Mouse (Mus musculus) small intestine, adult 2 months (tissue): Measurements from ENCODE around the gene Lrrc57. TPM values are rescaled to one million over a fixed set of nuclear protein-coding genes. Genes with fewer than 3 reads are reported as not detected.

ENCODE experiments used
- H3K27ac ChIP-seq: fragments of 200-500 bp; 2 replicates; pipeline ENCODE4 v1.5.1; 2012; ENCODE audit warnings: low read depth, low read length, control low read depth, inconsistent platforms; ENCODE audit not compliant: insufficient read depth
- H3K27me3 ChIP-seq: fragments of 200-500 bp; 2 replicates; pipeline ENCODE4 v1.6.1; 2012; ENCODE audit warnings: mild to moderate bottlenecking, moderate library complexity, low read length, inconsistent platforms; ENCODE audit not compliant: control insufficient read depth, insufficient read depth
- H3K36me3 ChIP-seq: fragments of 200-500 bp; 2 replicates; pipeline ENCODE4 v1.6.1; 2012; ENCODE audit warnings: mild to moderate bottlenecking, low read length, control low read depth, inconsistent platforms; ENCODE audit not compliant: control insufficient read depth, insufficient read depth
- H3K4me1 ChIP-seq: fragments of 200-500 bp; 2 replicates; pipeline ENCODE4 v1.6.1; 2012; ENCODE audit warnings: low read length, inconsistent platforms, mixed read lengths; ENCODE audit not compliant: control insufficient read depth, insufficient read depth, insufficient read length
- H3K4me3 ChIP-seq: fragments of 200-500 bp; 2 replicates; pipeline ENCODE4 v1.5.1; 2012; ENCODE audit warnings: low read depth, mild to moderate bottlenecking, control low read depth, inconsistent platforms, low read length, moderate library complexity
- CTCF ChIP-seq: fragments of 200-500 bp; IDR thresholded peaks from 2 replicates; pipeline ENCODE4 v1.5.1; 2012; ENCODE audit warnings: low read depth, mild to moderate bottlenecking, control low read depth, inconsistent platforms, low read length, moderate library complexity, mixed read lengths; ENCODE audit not compliant: insufficient replicate concordance, insufficient read length; ENCODE audit errors: extremely low read depth
- POLR2A ChIP-seq: fragments of 200-500 bp; IDR thresholded peaks from 2 replicates; pipeline ENCODE4 v1.6.1; 2012; ENCODE audit warnings: low read depth, mild to moderate bottlenecking, control low read depth, inconsistent platforms, low read length, moderate library complexity
- whole genome bisulfite sequencing: fragments of 180-500 bp; shearing (Covaris S2); methylation state at CpG from one replicate; pipeline ENCODE4 v1.1.7; 2018; 5-methylcytosine and 5-hydroxymethylcytosine counted together
- polyA plus RNA-seq: library from polyadenylated mRNA; depleted of rRNA; stranded (reverse); fragments of >200 nt; gene quantifications from 2 replicates; pipeline ENCODE4 v1.2.3, GENCODE M21; 2012

Lrrc57 gene
- polyA plus RNA-seq, 1 experiment: 13.1 TPM

DNA sequence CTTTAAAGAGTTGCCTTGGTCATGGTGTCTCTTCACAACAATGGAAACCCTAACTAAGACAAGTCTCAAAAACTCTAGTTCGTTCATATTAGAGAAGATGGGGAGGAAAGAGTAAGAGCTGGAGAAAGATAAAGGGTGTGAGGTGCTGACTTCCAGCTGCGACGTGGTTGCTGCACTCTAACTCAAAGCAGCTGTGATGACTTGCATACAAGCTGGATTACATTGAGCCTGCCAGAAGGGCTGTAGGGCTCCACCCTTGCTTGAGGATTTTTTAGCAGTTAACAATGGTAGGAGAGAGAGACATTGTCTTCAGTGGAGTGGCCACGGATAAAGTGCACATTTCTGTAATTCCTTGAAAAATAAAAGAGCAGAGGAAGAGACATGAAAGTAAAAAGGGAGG lies 37.5 kb upstream of the Lrrc57 start:
- Histone ChIP-seq H3K27me3 (no peaks in the 10 kb centered on the region), H3K27ac (no peak overlapping the region), H3K4me1 (no peaks in the 10 kb centered on the region), H3K36me3 (no peaks in the 10 kb centered on the region), H3K4me3 (no peak overlapping the region)
- WGBS: 69% methylated on average over 4 of the region's 4 CpGs
- TF ChIP-seq POLR2A (no peak), CTCF (no peak)

DNA sequence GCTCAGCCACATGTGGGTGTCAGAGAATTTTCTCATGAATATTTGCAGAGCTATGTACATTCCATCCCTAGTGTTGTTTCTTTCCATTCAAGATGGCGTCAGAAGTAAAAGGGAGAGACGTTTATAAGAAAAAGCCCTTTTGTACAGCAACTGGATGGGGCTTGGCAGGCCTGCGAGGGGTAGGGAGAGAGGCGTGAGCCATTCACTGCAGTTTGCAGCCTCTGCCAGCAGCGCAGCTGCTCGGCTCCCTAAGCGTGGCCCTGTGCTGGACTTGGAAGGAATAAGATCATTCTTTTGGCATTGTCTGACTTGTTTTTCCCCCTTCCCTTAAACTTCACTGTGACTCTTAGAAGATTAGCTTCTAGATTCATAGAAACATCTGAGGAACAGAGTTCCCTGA lies 34.5 kb upstream of the Lrrc57 start:
- no peak overlapping the region for H3K4me3 ChIP-seq
- WGBS: 66% methylated on average over 7 of the region's 7 CpGs
- H3K27me3 ChIP-seq: no peaks in the 10 kb centered on the region
- H3K36me3 ChIP-seq: no peaks in the 10 kb centered on the region
- no peak for TF ChIP-seq CTCF
- no peak for TF ChIP-seq POLR2A
- no peak overlapping the region for H3K27ac ChIP-seq
- H3K4me1 ChIP-seq: no peaks in the 10 kb centered on the region

DNA sequence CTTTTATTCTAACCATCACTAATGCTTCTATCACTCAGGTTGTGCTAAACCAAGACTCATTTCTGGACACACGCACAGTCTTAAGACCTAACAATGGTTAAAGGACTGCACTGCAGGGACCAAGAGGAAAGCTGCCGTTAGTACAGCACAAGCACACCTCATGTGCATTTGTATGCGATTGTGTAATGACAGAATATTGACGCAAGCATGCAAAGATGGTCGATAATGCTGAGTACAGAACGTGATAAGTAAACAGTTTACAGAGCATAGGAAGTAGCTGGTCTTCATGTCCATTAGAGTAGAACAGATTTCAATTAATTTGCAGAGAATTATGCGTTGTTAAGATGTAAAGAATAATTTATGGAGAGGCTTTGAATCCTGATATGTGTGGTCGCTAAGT lies 31.5 kb upstream of the Lrrc57 start:
- 75% methylated on average over 8 of the region's 8 CpGs for WGBS
- H3K27me3 ChIP-seq: no peaks in the 10 kb centered on the region
- H3K4me1 ChIP-seq: no peaks in the 10 kb centered on the region
- H3K36me3 ChIP-seq: no peaks in the 10 kb centered on the region
- H3K27ac ChIP-seq: no peak overlapping the region
- TF ChIP-seq CTCF (no peak), POLR2A (no peak)
- no peak overlapping the region for H3K4me3 ChIP-seq

DNA sequence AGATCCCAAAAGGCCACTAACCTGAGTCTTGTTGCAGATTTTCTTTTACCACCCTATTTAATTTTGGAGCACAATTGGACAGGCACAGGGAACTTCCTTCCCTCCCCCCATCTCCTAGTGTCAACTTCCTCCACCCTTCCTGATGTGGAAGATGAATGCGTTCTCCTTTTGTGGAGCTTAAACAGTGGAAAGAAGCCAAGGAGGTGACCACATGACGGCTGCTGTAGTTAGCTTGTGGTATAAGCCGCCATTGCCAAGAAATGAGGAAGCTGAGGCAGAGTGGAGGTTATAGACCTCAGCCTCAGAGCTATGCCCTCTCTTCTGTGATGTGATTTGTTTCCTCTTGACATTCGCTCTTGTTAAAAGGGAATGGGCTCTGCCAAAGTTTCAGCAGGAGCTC lies 22.6 kb upstream of the Lrrc57 start:
- TF ChIP-seq CTCF: no peak
- no peak for TF ChIP-seq POLR2A
- 27% methylated on average over 4 of the region's 4 CpGs for WGBS
- no peak overlapping the region for H3K27ac ChIP-seq

DNA sequence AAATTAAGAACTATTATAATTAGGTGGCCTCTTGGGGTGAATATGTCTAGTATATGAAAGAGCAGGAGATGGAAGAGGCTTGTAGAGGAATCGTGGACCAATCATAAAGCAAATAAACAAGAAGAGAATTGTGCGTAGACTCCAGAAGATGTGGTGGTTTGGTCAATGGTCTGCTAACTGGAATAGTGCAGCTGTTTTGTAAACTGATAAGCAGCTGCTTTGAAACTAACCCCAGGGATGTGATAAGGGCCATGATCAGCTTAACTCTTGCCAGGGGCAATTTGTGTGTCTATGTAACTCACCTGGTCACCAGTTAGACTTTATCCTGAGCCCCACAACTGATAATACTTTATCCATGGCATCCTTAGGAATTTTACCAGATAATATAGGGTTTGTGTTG lies 22.2 kb upstream of the Lrrc57 start:
- H3K36me3 ChIP-seq: no peaks in the 10 kb centered on the region
- no peak overlapping the region for H3K27ac ChIP-seq
- no peak for TF ChIP-seq POLR2A
- no peak for TF ChIP-seq CTCF
- no peak overlapping the region for H3K4me3 ChIP-seq
- H3K4me1 ChIP-seq: peaks cover 5% of the 10 kb centered on the region
- 12% methylated on average over 2 of the region's 2 CpGs for WGBS
- H3K27me3 ChIP-seq: no peaks in the 10 kb centered on the region

More for the DNA sequence above, 22.6 kb upstream of the Lrrc57 start:
- no peaks in the 10 kb centered on the region for H3K36me3 ChIP-seq
- H3K4me3 ChIP-seq: no peak overlapping the region
- peaks cover 5% of the 10 kb centered on the region for H3K4me1 ChIP-seq
- no peaks in the 10 kb centered on the region for H3K27me3 ChIP-seq

DNA sequence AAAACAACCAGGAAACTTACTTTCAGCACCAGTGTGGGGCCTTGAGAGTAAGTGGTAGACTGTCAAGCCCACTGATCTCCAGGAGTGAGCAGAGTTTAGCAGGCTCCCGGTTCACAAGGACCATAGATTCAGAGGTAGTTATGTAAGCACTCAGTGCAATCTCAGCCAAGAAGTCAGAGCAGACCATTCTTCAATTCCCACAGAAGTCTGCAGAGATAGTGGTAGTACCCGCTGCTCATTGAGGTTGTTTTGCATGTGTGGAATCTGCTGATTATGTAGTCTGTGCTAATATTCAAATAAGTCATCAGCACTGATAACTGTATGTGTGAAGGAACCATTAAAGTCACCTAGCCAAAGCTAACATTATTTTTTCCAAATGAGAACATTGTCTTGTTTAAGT lies 21.3 kb upstream of the Lrrc57 start:
- Histone ChIP-seq H3K36me3 (no peaks in the 10 kb centered on the region), H3K4me1 (peaks cover 5% of the 10 kb centered on the region), H3K27ac (no peak overlapping the region), H3K27me3 (no peaks in the 10 kb centered on the region), H3K4me3 (no peak overlapping the region)
- TF ChIP-seq POLR2A (no peak), CTCF (no peak)
- WGBS: 60% methylated on average over 2 of the region's 2 CpGs

DNA sequence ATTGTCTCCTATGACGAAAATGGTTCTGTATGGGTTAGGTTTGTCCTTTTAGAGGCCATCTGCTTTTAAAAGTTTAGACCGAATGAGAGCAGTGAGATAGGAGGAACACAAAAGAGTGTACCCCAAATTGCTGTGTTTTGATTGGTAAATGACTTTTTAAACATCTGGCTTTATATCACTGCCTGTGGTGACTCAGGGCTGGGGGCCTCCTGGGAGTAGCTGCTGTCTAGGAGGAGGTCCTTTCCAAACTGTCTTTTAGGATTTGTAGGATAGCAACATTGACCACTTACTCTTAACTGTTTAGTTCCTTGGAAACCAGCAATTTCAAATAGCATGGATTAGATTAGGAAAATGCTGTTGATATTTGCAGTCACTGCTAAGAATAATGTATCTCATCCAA lies 20.9 kb upstream of the Lrrc57 start:
- no peaks in the 10 kb centered on the region for H3K36me3 ChIP-seq
- peaks cover 5% of the 10 kb centered on the region for H3K4me1 ChIP-seq
- H3K27me3 ChIP-seq: no peaks in the 10 kb centered on the region
- WGBS: 78% methylated on average over 2 of the region's 2 CpGs
- TF ChIP-seq POLR2A: no peak
- TF ChIP-seq CTCF: no peak
- H3K4me3 ChIP-seq: no peak overlapping the region
- H3K27ac ChIP-seq: no peak overlapping the region

DNA sequence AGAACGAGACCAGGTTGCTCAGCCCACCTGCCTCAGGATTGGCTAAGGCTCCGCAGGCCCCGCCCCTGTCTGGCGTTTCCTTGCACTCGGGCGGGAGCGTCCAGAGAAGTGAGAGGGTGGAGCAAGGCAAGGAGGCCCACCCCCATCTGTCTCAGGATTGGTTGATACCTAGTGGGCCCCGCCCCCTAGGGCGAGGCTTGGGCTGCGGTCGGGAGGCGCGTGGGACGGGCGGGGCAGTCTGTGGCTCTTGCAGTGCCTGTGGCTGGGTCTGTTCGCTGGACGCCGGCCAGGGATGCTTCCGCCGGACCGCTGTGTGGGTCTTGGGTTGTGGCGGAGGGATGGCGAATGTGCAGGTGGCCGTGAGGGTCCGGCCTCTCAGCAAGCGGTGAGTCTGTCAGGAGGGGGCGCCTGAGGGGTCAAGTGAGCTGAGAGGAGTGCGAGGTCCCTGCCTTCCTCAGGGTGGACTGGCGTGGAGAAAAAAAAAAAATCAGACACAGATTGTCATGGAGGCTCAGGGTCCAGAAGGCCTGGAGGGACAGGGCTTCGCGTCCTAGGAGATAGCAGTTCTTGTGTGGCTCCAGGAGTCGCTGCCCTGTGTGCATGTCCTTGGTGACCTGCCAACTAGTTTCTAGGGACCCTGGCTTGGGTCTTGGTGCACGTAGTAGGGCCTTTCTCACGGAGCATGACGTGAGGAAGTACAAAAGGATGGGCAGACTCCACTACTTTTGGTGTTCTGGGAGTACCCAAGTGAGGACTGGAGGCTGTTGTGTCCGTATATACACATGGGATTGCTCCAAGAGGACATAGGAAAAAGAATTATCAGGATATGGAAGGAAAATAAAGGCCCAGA lies 19.8 kb upstream of the Lrrc57 start, which contains the start of gene Stard9:
Stard9 (plus strand) TSS at position 236 of the 850 bp plus-strand sequence.
- WGBS: 3% methylated on average over 36 of the region's 36 CpGs
- no peak within 1 kb of the TSS for H3K27ac ChIP-seq

More for the DNA sequence above, 19.8 kb upstream of the Lrrc57 start, which contains the start of gene Stard9:
- TF ChIP-seq POLR2A (no peak), CTCF (no peak)
- Histone ChIP-seq H3K4me3 (peak within 1 kb of the TSS; percentile 68), H3K4me1 (peaks cover 6% of the 10 kb centered on the region), H3K27me3 (no peaks in the 10 kb centered on the region), H3K36me3 (no peaks in the 10 kb centered on the region)
